Mouse (Mus musculus) hindbrain, postnatal 0 days (tissue): ENCODE measurements around the gene Mboat1. TPM values are rescaled to one million over a fixed set of nuclear protein-coding genes. Genes with fewer than 3 reads are reported as not detected.

Experiments
- ATAC-seq: fragments of 200-750 bp; cut with Nextera tagmentation; 2 replicates; pipeline ENCODE4 v1.8.0; 2017; ENCODE audit warnings: mild to moderate bottlenecking, moderate TSS enrichment, moderate library complexity
- DNase-seq: peaks from one replicate; pipeline ENCODE4 v3.0.0-alpha.2; 2015; ENCODE audit warnings: low spot score
- H3K27ac ChIP-seq: fragments of 300-500 bp; sonication (generic); 2 replicates; pipeline ENCODE4 v1.5.1; 2014; ENCODE audit warnings: mild to moderate bottlenecking
- H3K27me3 ChIP-seq: fragments of 300-500 bp; sonication (generic); 2 replicates; pipeline ENCODE4 v1.6.1; 2014; ENCODE audit warnings: low read length, mixed read lengths; ENCODE audit not compliant: insufficient read depth
- H3K36me3 ChIP-seq: fragments of 300-500 bp; sonication (generic); 2 replicates; pipeline ENCODE4 v1.6.1; 2014; ENCODE audit warnings: low read length, mixed read lengths; ENCODE audit not compliant: insufficient read depth
- H3K4me1 ChIP-seq: fragments of 300-500 bp; sonication (generic); 2 replicates; pipeline ENCODE4 v1.6.1; 2014; ENCODE audit warnings: antibody characterized with exemption, low read length, mixed read lengths; ENCODE audit not compliant: insufficient read depth
- H3K4me2 ChIP-seq: fragments of 300-500 bp; sonication (generic); 2 replicates; pipeline ENCODE4 v1.6.1; 2014; ENCODE audit warnings: low read depth, mild to moderate bottlenecking, low read length, moderate library complexity, mixed read lengths
- H3K4me3 ChIP-seq: fragments of 300-500 bp; sonication (generic); 2 replicates; pipeline ENCODE4 v1.5.1; 2014; ENCODE audit warnings: low read length
- H3K9ac ChIP-seq: fragments of 300-500 bp; sonication (generic); replicated peaks from 2 replicates; pipeline ENCODE4 v1.6.1; 2014; ENCODE audit warnings: mild to moderate bottlenecking, low read length, moderate library complexity, mixed read lengths
- H3K9me3 ChIP-seq: fragments of 300-500 bp; sonication (generic); 2 replicates; pipeline ENCODE4 v1.6.1; 2016; ENCODE audit warnings: low read length, mixed read lengths
- CTCF ChIP-seq: IDR thresholded peaks from 2 replicates; pipeline ENCODE4 v1.5.1; 2016; ENCODE audit warnings: antibody characterized with exemption, control low read depth, low read depth
- WGBS: fragments of 180-500 bp; shearing (Covaris S2); extraction: QIAGEN DNeasy Blood & Tissue Kit; methylation state at CpG from one replicate; pipeline ENCODE4 v1.1.7; 2014; 5-methylcytosine and 5-hydroxymethylcytosine counted together
- polyA plus RNA-seq: library from polyadenylated mRNA; unstranded; fragments of >200 nt; fragmentation: Nextera tagmentation; extraction: Ambion mirVana; gene quantifications from 2 replicates; pipeline ENCODE4 v1.2.1, GENCODE M21; 2015
- total RNA-seq: library from RNA; depleted of rRNA; stranded (reverse); fragments of >200 nt; gene quantifications from 2 replicates; pipeline ENCODE4 v1.2.3, GENCODE M21; 2014

Mboat1 gene
- total and polyA plus RNA-seq, 2 experiments from 2014 or later, result 1.4 to 3.6 TPM

DNA sequence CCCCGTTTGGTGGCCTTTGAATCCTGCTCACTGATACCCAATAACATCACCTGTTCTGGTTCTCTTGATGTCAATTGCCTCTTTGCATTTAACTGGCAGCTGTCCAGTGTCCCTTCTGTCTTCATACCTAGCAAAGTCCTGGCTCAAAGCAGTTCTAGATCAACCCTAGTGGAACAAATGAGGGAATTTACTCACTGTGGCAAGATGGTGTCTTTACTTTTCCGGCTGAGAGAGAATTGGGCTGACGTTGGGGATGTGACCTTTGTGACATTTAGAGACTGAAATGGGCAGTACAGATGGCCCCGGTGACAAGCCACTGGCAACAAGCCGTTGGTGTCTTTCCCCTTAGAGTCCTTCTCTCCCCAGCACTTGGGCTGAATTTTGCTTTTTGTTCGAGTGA, 118.1 kb downstream of the Mboat1 start:
- DNase-seq, result peak; percentile 35
- no peak overlapping the region for H3K4me2 ChIP-seq
- peak; percentile 41; the same call in 1 of the 2 replicates for ATAC-seq
- no peaks in the 10 kb centered on the region for H3K27me3 ChIP-seq
- no peak overlapping the region for H3K9ac ChIP-seq
- H3K9me3 ChIP-seq, result no peaks in the 10 kb centered on the region
- H3K4me3 ChIP-seq, result no peak overlapping the region
- no peaks in the 10 kb centered on the region for H3K36me3 ChIP-seq
- H3K4me1 ChIP-seq, result no peaks in the 10 kb centered on the region
- TF ChIP-seq CTCF, result no peak
- H3K27ac ChIP-seq, result no peak overlapping the region
- 43% methylated on average over 6 of the region's 6 CpGs for WGBS

DNA sequence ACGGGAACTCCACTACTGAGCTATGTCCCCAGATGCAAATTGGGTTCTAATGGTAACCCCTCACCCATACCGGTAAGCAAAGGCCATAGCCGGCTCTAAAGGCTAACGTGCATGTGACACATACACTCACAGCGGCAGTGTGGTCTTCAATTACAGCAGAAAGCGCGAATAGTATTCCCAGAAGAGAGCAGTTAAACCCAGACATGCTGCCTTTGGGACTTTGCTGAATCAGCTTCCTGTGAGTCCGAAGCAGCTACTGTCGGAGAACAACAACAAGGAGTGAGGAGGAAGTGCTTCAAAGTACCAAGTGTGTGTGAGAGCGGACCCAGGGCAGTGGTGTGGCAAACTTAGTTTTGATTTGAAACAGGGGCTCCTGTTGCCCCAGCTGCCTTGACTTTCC, 122.5 kb downstream of the Mboat1 start:
- H3K9me3 ChIP-seq, result no peaks in the 10 kb centered on the region
- H3K9ac ChIP-seq, result no peak overlapping the region
- DNase-seq (no peak), ATAC-seq (no peak)
- H3K4me1 ChIP-seq, result no peaks in the 10 kb centered on the region
- no peak overlapping the region for H3K27ac ChIP-seq
- no peak for TF ChIP-seq CTCF
- H3K4me2 ChIP-seq, result no peak overlapping the region
- H3K36me3 ChIP-seq, result no peaks in the 10 kb centered on the region
- H3K4me3 ChIP-seq, result no peak overlapping the region
- no peaks in the 10 kb centered on the region for H3K27me3 ChIP-seq
- 63% methylated on average over 10 of the region's 10 CpGs for WGBS

GRCm38 (mm10) chr13:30259326-30259725, 123.0 kb downstream of the Mboat1 start:
- DNase-seq (no peak), ATAC-seq (no peak)
- H3K9me3 ChIP-seq, result no peaks in the 10 kb centered on the region
- no peak overlapping the region for H3K4me2 ChIP-seq
- WGBS, result 95% methylated on average over 9 of the region's 9 CpGs
- H3K27ac ChIP-seq, result no peak overlapping the region
- no peaks in the 10 kb centered on the region for H3K4me1 ChIP-seq
- no peak overlapping the region for H3K4me3 ChIP-seq
- TF ChIP-seq CTCF, result no peak
- no peak overlapping the region for H3K9ac ChIP-seq
- no peaks in the 10 kb centered on the region for H3K27me3 ChIP-seq
- H3K36me3 ChIP-seq, result no peaks in the 10 kb centered on the region

GRCm38 (mm10) chr13:30259912-30260560, 123.7 kb downstream of the Mboat1 start:
- WGBS, result 13% methylated on average over 8 of the region's 8 CpGs
- peak; percentile 90 for DNase-seq
- peak; percentile 72 for ATAC-seq

GRCm38 (mm10) chr13:30263681-30264080, 127.4 kb downstream of the Mboat1 start:
- Histone ChIP-seq H3K27ac (no peak overlapping the region), H3K4me1 (no peaks in the 10 kb centered on the region), H3K27me3 (no peaks in the 10 kb centered on the region), H3K9ac (no peak overlapping the region), H3K4me3 (no peak overlapping the region), H3K36me3 (no peaks in the 10 kb centered on the region), H3K4me2 (no peak overlapping the region), H3K9me3 (no peaks in the 10 kb centered on the region)
- DNase-seq (no peak), ATAC-seq (no peak)
- no peak for TF ChIP-seq CTCF
- WGBS, result 75% methylated on average over 2 of the region's 2 CpGs

More at GRCm38 (mm10) chr13:30259912-30260560, 123.7 kb downstream of the Mboat1 start:
- Histone ChIP-seq H3K9ac (no peak overlapping the region), H3K4me1 (no peaks in the 10 kb centered on the region), H3K4me3 (no peak overlapping the region), H3K4me2 (no peak overlapping the region), H3K9me3 (no peaks in the 10 kb centered on the region), H3K27ac (no peak overlapping the region), H3K36me3 (no peaks in the 10 kb centered on the region), H3K27me3 (no peaks in the 10 kb centered on the region)
- TF ChIP-seq CTCF, result peak; percentile 92

DNA sequence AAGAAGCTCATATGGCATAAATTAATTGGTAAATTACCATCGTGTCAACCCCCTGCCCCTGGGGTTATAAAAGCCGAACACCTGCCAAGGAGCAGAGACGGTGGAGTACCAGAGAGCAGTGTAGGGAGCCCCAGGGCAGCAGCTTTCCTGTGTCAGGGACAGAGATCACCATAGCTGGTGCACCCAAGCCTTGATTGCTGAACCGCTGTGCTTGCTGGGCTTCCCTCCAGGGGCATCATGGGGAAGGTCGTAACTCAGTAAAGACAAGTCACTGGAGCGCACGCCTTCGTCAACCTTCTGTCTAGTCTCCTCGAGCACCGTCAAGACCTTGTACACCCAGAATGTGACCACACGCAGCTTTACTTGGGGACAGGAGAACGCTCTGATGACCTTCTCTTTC, 128.0 kb downstream of the Mboat1 start:
- peak; percentile 42; the same call in 1 of the 2 replicates for ATAC-seq
- no peak overlapping the region for H3K4me3 ChIP-seq
- no peaks in the 10 kb centered on the region for H3K36me3 ChIP-seq
- H3K9me3 ChIP-seq, result no peaks in the 10 kb centered on the region
- peak; percentile 5 for DNase-seq
- H3K9ac ChIP-seq, result no peak overlapping the region
- no peaks in the 10 kb centered on the region for H3K4me1 ChIP-seq
- 56% methylated on average over 12 of the region's 12 CpGs for whole genome bisulfite sequencing
- no peak overlapping the region for H3K27ac ChIP-seq
- H3K4me2 ChIP-seq, result no peak overlapping the region
- no peak for TF ChIP-seq CTCF
- no peaks in the 10 kb centered on the region for H3K27me3 ChIP-seq

- Histone ChIP-seq H3K4me2 (no peak overlapping the region), H3K4me3 (no peak overlapping the region), H3K9ac (no peak overlapping the region), H3K36me3 (no peaks in the 10 kb centered on the region), H3K27me3 (no peaks in the 10 kb centered on the region), H3K27ac (no peak overlapping the region), H3K4me1 (no peaks in the 10 kb centered on the region), H3K9me3 (no peaks in the 10 kb centered on the region)
- TF ChIP-seq CTCF, result no peak
- no peak for DNase-seq
- ATAC-seq, result no peak
- 68% methylated on average over 5 of the region's 5 CpGs for WGBS
Measured at GRCm38 (mm10) chr13:30264765-30265164, 128.5 kb downstream of the Mboat1 start.
